Mouse (Mus musculus): ENCODE measurements around the gene Alox12b. TPM values are rescaled to one million over a fixed set of nuclear protein-coding genes. Genes with fewer than 3 reads are reported as not detected.

Gene Alox12b
- polyA plus RNA-seq, 1 experiment from 2014 or later, result not detected

DNA sequence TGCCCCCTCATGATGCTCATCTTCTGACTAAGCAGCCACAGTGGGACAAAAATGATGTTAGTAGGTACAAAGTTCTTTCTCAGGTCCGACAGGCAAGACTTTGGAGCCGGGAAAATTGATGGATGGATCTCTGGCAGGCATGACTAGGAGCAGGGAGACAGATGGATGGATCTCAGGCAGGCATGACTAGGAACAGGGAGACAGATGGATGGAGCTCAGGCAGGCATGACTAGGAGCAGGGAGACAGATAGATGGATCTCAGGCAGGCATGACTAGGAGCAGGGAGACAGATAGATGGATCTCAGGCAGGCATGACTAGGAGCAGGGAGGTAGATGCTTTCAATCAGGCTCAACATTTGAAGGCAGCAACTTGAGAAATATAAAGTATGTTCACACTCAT, 54.6 kb downstream of the Alox12b start:
- Histone ChIP-seq H3K27ac (replicated peaks) (no peak overlapping the region), H3K4me1 (replicated peaks) (no peaks in the 10 kb centered on the region), H3K9me3 (replicated peaks) (no peaks in the 10 kb centered on the region), H3K36me3 (replicated peaks) (no peaks in the 10 kb centered on the region), H3K27me3 (peaks cover 10% of the 10 kb centered on the region), H3K4me2 (no peak overlapping the region), H3K9ac (no peak overlapping the region), H3K4me3 (replicated peaks) (no peak overlapping the region)
- 26% methylated on average over 2 of the region's 2 CpGs for WGBS (ENCODE audit: insufficient replicate concordance)
- ATAC-seq (ENCODE audit: insufficient read depth), result no peak

DNA sequence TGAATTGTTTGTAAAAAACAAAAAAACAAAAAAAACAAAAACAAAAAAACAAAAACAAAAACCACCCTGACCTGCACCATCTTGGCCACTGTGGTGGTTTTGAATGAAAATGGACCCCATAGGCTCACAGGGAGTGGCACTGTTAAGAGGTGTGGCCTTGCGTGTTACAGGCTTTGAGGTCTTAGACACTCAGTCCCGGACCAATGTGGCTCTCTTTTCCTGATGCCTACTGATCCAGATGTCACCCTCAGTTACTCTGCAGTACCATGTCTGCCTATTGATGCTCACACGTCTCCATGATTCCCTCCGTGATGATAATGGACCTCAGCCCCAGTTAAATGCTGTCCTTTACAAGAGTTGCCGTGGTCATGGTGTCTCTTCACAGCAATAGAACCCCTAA, 60.6 kb downstream of the Alox12b start:
- H3K4me3 ChIP-seq (replicated peaks), result no peak overlapping the region
- H3K4me2 ChIP-seq, result no peak overlapping the region
- no peak overlapping the region for H3K9ac ChIP-seq
- no peaks in the 10 kb centered on the region for H3K9me3 ChIP-seq (replicated peaks)
- H3K4me1 ChIP-seq (replicated peaks), result no peaks in the 10 kb centered on the region
- no peaks in the 10 kb centered on the region for H3K27me3 ChIP-seq
- H3K27ac ChIP-seq (replicated peaks), result no peak overlapping the region
- 67% methylated on average over 5 of the region's 5 CpGs for WGBS (ENCODE audit: insufficient replicate concordance)
- H3K36me3 ChIP-seq (replicated peaks), result no peaks in the 10 kb centered on the region
- ATAC-seq (ENCODE audit: insufficient read depth), result no peak

DNA sequence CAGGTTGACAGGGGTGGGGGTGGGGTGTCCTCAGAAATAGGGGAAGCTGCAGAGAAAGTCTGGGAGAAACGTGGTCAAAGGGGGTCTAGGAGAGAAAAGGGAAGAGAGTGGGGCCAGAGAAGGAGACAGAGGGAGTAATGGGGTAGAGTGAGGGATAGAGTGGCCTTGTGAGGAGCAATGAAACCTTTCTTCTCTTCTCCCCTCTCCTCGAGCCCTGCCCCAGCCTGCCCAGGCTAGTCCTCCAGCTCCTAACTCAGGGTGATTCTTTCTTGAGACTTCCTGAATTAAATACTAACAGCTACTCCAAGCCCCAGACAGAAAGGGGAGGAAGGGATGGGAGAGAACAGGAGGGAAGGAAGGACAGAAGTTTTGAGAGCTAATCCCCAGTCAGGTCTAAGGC, 61.9 kb downstream of the Alox12b start:
- H3K27me3 ChIP-seq, result no peaks in the 10 kb centered on the region

More for the DNA sequence above, 61.9 kb downstream of the Alox12b start:
- no peaks in the 10 kb centered on the region for H3K4me1 ChIP-seq (replicated peaks)
- no peaks in the 10 kb centered on the region for H3K9me3 ChIP-seq (replicated peaks)
- 13% methylated on average over 2 of the region's 2 CpGs for WGBS (ENCODE audit: insufficient replicate concordance)
- H3K9ac ChIP-seq, result no peak overlapping the region
- no peak overlapping the region for H3K4me2 ChIP-seq
- H3K27ac ChIP-seq (replicated peaks), result no peak overlapping the region
- H3K4me3 ChIP-seq (replicated peaks), result no peak overlapping the region
- no peak for ATAC-seq (ENCODE audit: insufficient read depth)
- no peaks in the 10 kb centered on the region for H3K36me3 ChIP-seq (replicated peaks)

Other genes starting within 250 kb of the Alox12b start
- gene Odf4, start 229.9 kb upstream of the Alox12b start, polyA plus RNA-seq (2015; fragmentation: Nextera tagmentation; extraction: Ambion mirVana), result not detected in 2 replicates
- gene Arhgef15, start 199.5 kb upstream of the Alox12b start, polyA plus RNA-seq (2015; fragmentation: Nextera tagmentation; extraction: Ambion mirVana), result 1.4 and 1.8 TPM in 2 replicates
- 0.44 and 0.46 TPM in 2 replicates for gene Slc25a35, start 188.9 kb upstream of the Alox12b start, polyA plus RNA-seq (2015; fragmentation: Nextera tagmentation; extraction: Ambion mirVana)
- 21.7 and 22.4 TPM in 2 replicates for gene Rangrf, start 181.8 kb upstream of the Alox12b start, polyA plus RNA-seq (2015; fragmentation: Nextera tagmentation; extraction: Ambion mirVana)
- gene Pfas, start 148.5 kb upstream of the Alox12b start, polyA plus RNA-seq (2015; fragmentation: Nextera tagmentation; extraction: Ambion mirVana), result 17.0 and 18.5 TPM in 2 replicates
- gene Ctc1, start 141.1 kb upstream of the Alox12b start, polyA plus RNA-seq (2015; fragmentation: Nextera tagmentation; extraction: Ambion mirVana), result 20.5 and 20.9 TPM in 2 replicates
- 111 and 115 TPM in 2 replicates for gene Aurkb, start 111.3 kb upstream of the Alox12b start, polyA plus RNA-seq (2015; fragmentation: Nextera tagmentation; extraction: Ambion mirVana)
- gene Borcs6, start 97.3 kb upstream of the Alox12b start, polyA plus RNA-seq (2015; fragmentation: Nextera tagmentation; extraction: Ambion mirVana), result 4.3 and 5.3 TPM in 2 replicates
- 20.2 and 21.6 TPM in 2 replicates for gene Tmem107, start 86.2 kb upstream of the Alox12b start, polyA plus RNA-seq (2015; fragmentation: Nextera tagmentation; extraction: Ambion mirVana)
- gene Vamp2, start 68.5 kb upstream of the Alox12b start, polyA plus RNA-seq (2015; fragmentation: Nextera tagmentation; extraction: Ambion mirVana), result 14.9 and 19.6 TPM in 2 replicates
- gene Per1, start 61.8 kb upstream of the Alox12b start, polyA plus RNA-seq (2015; fragmentation: Nextera tagmentation; extraction: Ambion mirVana), result 6.4 and 7.6 TPM in 2 replicates
- gene Hes7, start 36.6 kb upstream of the Alox12b start, polyA plus RNA-seq (2015; fragmentation: Nextera tagmentation; extraction: Ambion mirVana), result 0.12 and 0.18 TPM in 2 replicates
- 0.07 TPM in 1 of 2 replicates, not detected in the other for gene 9130213A22Rik, start 34.4 kb upstream of the Alox12b start, polyA plus RNA-seq (2015; fragmentation: Nextera tagmentation; extraction: Ambion mirVana)
- gene Aloxe3, start 31.1 kb upstream of the Alox12b start, polyA plus RNA-seq (2015; fragmentation: Nextera tagmentation; extraction: Ambion mirVana), result 0.13 TPM in 1 of 2 replicates, not detected in the other
- gene Alox8, start 40.9 kb downstream of the Alox12b start, polyA plus RNA-seq (2015; fragmentation: Nextera tagmentation; extraction: Ambion mirVana), result 0.05 and 0.06 TPM in 2 replicates
- gene Gucy2e, start 80.0 kb downstream of the Alox12b start, polyA plus RNA-seq (2015; fragmentation: Nextera tagmentation; extraction: Ambion mirVana), result not detected in 2 replicates
- gene Cntrob, start 166.8 kb downstream of the Alox12b start, polyA plus RNA-seq (2015; fragmentation: Nextera tagmentation; extraction: Ambion mirVana), result 7.0 and 8.3 TPM in 2 replicates
- gene Trappc1, start 167.0 kb downstream of the Alox12b start, polyA plus RNA-seq (2015; fragmentation: Nextera tagmentation; extraction: Ambion mirVana), result 74.8 and 77.7 TPM in 2 replicates
- gene Kcnab3, start 169.3 kb downstream of the Alox12b start, polyA plus RNA-seq (2015; fragmentation: Nextera tagmentation; extraction: Ambion mirVana), result 0.13 and 0.26 TPM in 2 replicates
- gene Rnf227, start 183.5 kb downstream of the Alox12b start, polyA plus RNA-seq (2015; fragmentation: Nextera tagmentation; extraction: Ambion mirVana), result 0.97 and 1.3 TPM in 2 replicates
- 3.4 and 5.8 TPM in 2 replicates for gene Chd3, start 212.4 kb downstream of the Alox12b start, polyA plus RNA-seq (2015; fragmentation: Nextera tagmentation; extraction: Ambion mirVana)
- gene Naa38, start 238.5 kb downstream of the Alox12b start, polyA plus RNA-seq (2015; fragmentation: Nextera tagmentation; extraction: Ambion mirVana), result 77.2 and 88.0 TPM in 2 replicates
- gene Cyb5d1, start 238.6 kb downstream of the Alox12b start, polyA plus RNA-seq (2015; fragmentation: Nextera tagmentation; extraction: Ambion mirVana), result 9.6 and 11.0 TPM in 2 replicates
- gene Tmem88, start 241.2 kb downstream of the Alox12b start, polyA plus RNA-seq (2015; fragmentation: Nextera tagmentation; extraction: Ambion mirVana), result 6.6 and 7.1 TPM in 2 replicates

Measured in liver, embryonic 15.5 days (tissue).